Mouse (Mus musculus) small intestine, adult 2 months (tissue): Measurements from ENCODE around the gene Nup133.

Experiments
- CTCF ChIP-seq: fragments of 200-500 bp; IDR thresholded peaks from 2 replicates; pipeline ENCODE4 v1.5.1; 2012; ENCODE audit warnings: low read depth, mild to moderate bottlenecking, control low read depth, inconsistent platforms, low read length, moderate library complexity, mixed read lengths; ENCODE audit not compliant: insufficient replicate concordance, insufficient read length; ENCODE audit errors: extremely low read depth
- POLR2A ChIP-seq: fragments of 200-500 bp; IDR thresholded peaks from 2 replicates; pipeline ENCODE4 v1.6.1; 2012; ENCODE audit warnings: low read depth, mild to moderate bottlenecking, control low read depth, inconsistent platforms, low read length, moderate library complexity

- TF ChIP-seq POLR2A (no peak), CTCF (no peak)
Measured at GRCm38 (mm10) chr8:123966896-123967295, 17.8 kb upstream of the Nup133 start.
